Mouse (Mus musculus) intestine, postnatal 0 days (tissue): Measurements from ENCODE around the gene Gars. TPM values are rescaled to one million over a fixed set of nuclear protein-coding genes. Genes with fewer than 3 reads are reported as not detected.
A peak's percentile ranks its signal among the peaks of the same experiment; 100 is the strongest.

Experiments
- ATAC-seq: fragments of 200-750 bp; cut with Nextera tagmentation; 2 replicates; pipeline ENCODE4 v1.8.0; 2017; ENCODE audit warnings: mild to moderate bottlenecking, moderate TSS enrichment, moderate library complexity
- H3K27ac ChIP-seq: fragments of 300-500 bp; sonication (generic); 2 replicates; pipeline ENCODE4 v1.5.1; 2014; ENCODE audit warnings: mild to moderate bottlenecking, low read depth, low read length, moderate library complexity
- H3K27me3 ChIP-seq: fragments of 300-500 bp; sonication (generic); replicated peaks from 2 replicates; pipeline ENCODE4 v1.6.1; 2014; ENCODE audit warnings: low read length, mixed read lengths; ENCODE audit not compliant: control insufficient read depth, insufficient read depth
- H3K36me3 ChIP-seq: fragments of 300-500 bp; sonication (generic); 2 replicates; pipeline ENCODE4 v1.6.1; 2014; ENCODE audit warnings: mild to moderate bottlenecking, moderate library complexity; ENCODE audit not compliant: control insufficient read depth, insufficient read depth
- H3K4me1 ChIP-seq: fragments of 300-500 bp; sonication (generic); replicated peaks from 2 replicates; pipeline ENCODE4 v1.6.1; 2014; ENCODE audit warnings: antibody characterized with exemption, low read length, mixed read lengths; ENCODE audit not compliant: control insufficient read depth, insufficient read depth
- H3K4me2 ChIP-seq: fragments of 300-500 bp; sonication (generic); replicated peaks from 2 replicates; pipeline ENCODE4 v1.6.1; 2014; ENCODE audit warnings: low read depth, mild to moderate bottlenecking, moderate library complexity
- H3K4me3 ChIP-seq: fragments of 300-500 bp; sonication (generic); 2 replicates; pipeline ENCODE4 v1.5.1; 2014; ENCODE audit warnings: low read depth, low read length
- H3K9ac ChIP-seq: fragments of 300-500 bp; sonication (generic); 2 replicates; pipeline ENCODE4 v1.6.1; 2014; ENCODE audit warnings: mild to moderate bottlenecking, low read depth, low read length
- H3K9me3 ChIP-seq: fragments of 300-500 bp; sonication (generic); 2 replicates; pipeline ENCODE4 v1.6.1; 2016; ENCODE audit warnings: mixed run types; ENCODE audit not compliant: control insufficient read depth
- CTCF ChIP-seq: sonication (generic); IDR thresholded peaks from 2 replicates; pipeline ENCODE4 v1.5.1; 2016; ENCODE audit warnings: low read depth, mild to moderate bottlenecking, control low read depth, antibody characterized with exemption, moderate library complexity
- WGBS: fragments of 180-500 bp; shearing (Covaris S2); extraction: QIAGEN DNeasy Blood & Tissue Kit; methylation state at CpG from one replicate; pipeline ENCODE4 v1.1.7; 2014; 5-methylcytosine and 5-hydroxymethylcytosine counted together
- polyA plus RNA-seq: library from polyadenylated mRNA; unstranded; fragments of >200 nt; fragmentation: Nextera tagmentation; extraction: Ambion mirVana; gene quantifications from 2 replicates; pipeline ENCODE4 v1.2.1, GENCODE M21; 2015

The Gars gene
- polyA plus RNA-seq, 1 experiment from 2014 or later: 67.7 TPM

DNA sequence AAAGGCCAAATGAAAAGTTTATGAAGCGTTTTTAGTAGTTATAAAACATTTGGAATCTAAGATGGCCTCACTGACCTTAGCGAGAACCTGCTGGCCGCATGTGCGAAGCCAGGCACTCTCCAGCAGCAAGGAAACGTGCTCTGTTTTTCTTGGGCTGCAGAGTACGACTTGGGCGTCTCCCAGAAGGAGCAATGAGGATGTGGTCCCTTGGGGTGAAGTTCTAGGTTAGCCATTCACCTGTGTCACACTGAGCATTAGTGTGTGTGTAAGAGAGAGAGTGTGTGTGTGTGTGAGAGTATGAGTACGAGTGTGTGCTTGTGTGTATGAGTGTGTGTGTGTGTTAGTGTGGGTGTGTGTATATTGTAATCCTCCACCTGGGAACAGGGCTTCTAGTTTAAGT is 5.4 kb downstream of the Gars start:
- H3K4me3 ChIP-seq: no peak overlapping the region
- no peak overlapping the region for H3K27ac ChIP-seq
- H3K27me3 ChIP-seq: no peaks in the 10 kb centered on the region
- peaks cover 14% of the 10 kb centered on the region for H3K36me3 ChIP-seq
- H3K4me1 ChIP-seq: 0 out of 2 replicates have a peak, but pooled peaks cover 5% of the 10 kb centered on the region
- peak; percentile 56; the same call in 1 of the 2 replicates for ATAC-seq
- no peak overlapping the region for H3K9ac ChIP-seq
- 51% methylated on average over 8 of the region's 8 CpGs for WGBS
- H3K4me2 ChIP-seq: no peak overlapping the region
- no peak for TF ChIP-seq CTCF
- no peaks in the 10 kb centered on the region for H3K9me3 ChIP-seq

DNA sequence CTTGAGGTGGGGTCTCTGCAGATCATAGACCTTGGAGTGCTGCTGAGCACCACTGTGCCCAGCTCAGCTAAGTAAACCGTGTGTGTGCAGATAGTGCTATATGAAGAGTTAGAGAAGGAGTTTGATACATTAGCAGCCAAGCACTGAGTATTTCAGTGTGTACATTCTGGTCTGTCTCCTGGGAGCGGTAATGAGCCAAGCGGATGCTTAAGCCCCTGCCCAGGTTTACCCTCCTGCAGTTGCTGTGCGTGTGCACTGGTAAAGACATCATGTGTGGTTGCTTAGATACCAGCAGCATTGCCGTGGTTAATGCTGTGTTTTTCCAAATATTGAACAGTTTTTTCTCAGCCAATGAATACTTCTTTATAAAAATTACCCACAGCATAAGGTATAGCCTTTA is 6.7 kb downstream of the Gars start:
- Histone ChIP-seq H3K27ac (no peak overlapping the region), H3K4me3 (no peak overlapping the region), H3K9me3 (no peaks in the 10 kb centered on the region), H3K9ac (no peak overlapping the region), H3K36me3 (peaks cover 25% of the 10 kb centered on the region), H3K4me1 (0 out of 2 replicates have a peak, but pooled peaks cover 5% of the 10 kb centered on the region), H3K4me2 (no peak overlapping the region), H3K27me3 (no peaks in the 10 kb centered on the region)
- no peak for ATAC-seq
- no peak for TF ChIP-seq CTCF
- WGBS: 69% methylated on average over 5 of the region's 5 CpGs

DNA sequence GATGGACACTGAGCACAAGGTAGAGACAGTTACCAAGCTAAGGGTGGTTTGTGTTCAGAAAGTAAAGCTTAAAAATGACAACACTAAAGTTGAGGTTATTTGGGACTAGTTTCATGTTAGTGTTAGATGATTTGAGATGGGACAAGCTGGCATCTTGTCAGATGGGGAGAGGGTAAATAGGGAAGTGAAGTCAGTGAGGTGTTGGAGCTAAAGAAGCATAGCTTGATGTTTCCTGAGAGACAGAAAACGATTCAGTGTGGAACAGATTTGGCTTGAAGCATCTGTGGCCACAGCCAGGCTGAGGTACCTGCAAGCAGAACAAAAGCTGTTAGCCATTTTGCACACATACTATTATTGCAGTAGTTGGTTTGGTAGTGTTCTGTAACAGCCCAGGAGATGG is 7.5 kb downstream of the Gars start:
- Histone ChIP-seq H3K36me3 (peaks cover 33% of the 10 kb centered on the region), H3K9ac (no peak overlapping the region), H3K9me3 (no peaks in the 10 kb centered on the region), H3K4me1 (0 out of 2 replicates have a peak, but pooled peaks cover 5% of the 10 kb centered on the region), H3K4me2 (no peak overlapping the region), H3K27ac (no peak overlapping the region), H3K4me3 (no peak overlapping the region), H3K27me3 (no peaks in the 10 kb centered on the region)
- 70% methylated on average over 1 of the region's 1 CpGs for WGBS
- TF ChIP-seq CTCF: no peak
- ATAC-seq: no peak

- TF ChIP-seq CTCF: no peak
- 92% methylated on average over 10 of the region's 10 CpGs for WGBS
- H3K4me3 ChIP-seq: no peak overlapping the region
- H3K4me2 ChIP-seq: no peak overlapping the region
- H3K9ac ChIP-seq: no peak overlapping the region
- H3K4me1 ChIP-seq: no peaks in the 10 kb centered on the region
- ATAC-seq: no peak
- no peak overlapping the region for H3K27ac ChIP-seq
- H3K9me3 ChIP-seq: no peaks in the 10 kb centered on the region
- no peaks in the 10 kb centered on the region for H3K27me3 ChIP-seq
- H3K36me3 ChIP-seq: peaks cover 58% of the 10 kb centered on the region
Observed at GRCm38 (mm10) chr6:55049186-55049585, 11.4 kb downstream of the Gars start.

- Histone ChIP-seq H3K9me3 (no peaks in the 10 kb centered on the region), H3K4me1 (no peaks in the 10 kb centered on the region), H3K27ac (no peak overlapping the region), H3K9ac (no peak overlapping the region), H3K36me3 (peaks cover 70% of the 10 kb centered on the region), H3K4me3 (no peak overlapping the region), H3K4me2 (no peak overlapping the region), H3K27me3 (no peaks in the 10 kb centered on the region)
- 92% methylated on average over 4 of the region's 4 CpGs for WGBS
- no peak for ATAC-seq
- no peak for TF ChIP-seq CTCF
Observed at GRCm38 (mm10) chr6:55054491-55054890, 16.7 kb downstream of the Gars start.

DNA sequence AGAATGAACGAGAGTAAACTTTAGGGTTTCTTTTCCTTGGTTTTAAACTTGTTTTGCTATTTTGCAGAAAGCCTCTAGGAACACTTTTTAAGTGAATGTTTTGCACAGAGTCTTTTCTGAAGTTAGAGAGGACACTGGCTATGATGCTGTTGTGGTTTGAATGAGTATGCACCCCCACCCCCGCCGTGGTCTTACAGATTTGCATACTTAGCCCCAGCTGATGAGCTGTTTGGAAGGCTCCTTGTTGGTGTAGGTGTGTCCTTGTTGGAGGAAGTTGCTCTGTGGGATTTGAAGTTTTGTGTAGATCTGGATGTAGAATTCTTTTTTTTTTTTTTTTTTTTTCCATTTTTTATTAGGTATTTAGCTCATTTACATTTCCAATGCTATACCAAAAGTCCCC is 19.6 kb downstream of the Gars start:
- Histone ChIP-seq H3K9ac (no peak overlapping the region), H3K4me1 (no peaks in the 10 kb centered on the region), H3K36me3 (peaks cover 70% of the 10 kb centered on the region), H3K4me2 (no peak overlapping the region), H3K9me3 (no peaks in the 10 kb centered on the region), H3K4me3 (no peak overlapping the region), H3K27ac (no peak overlapping the region), H3K27me3 (no peaks in the 10 kb centered on the region)
- no peak for ATAC-seq
- 94% methylated on average over 3 of the region's 3 CpGs for WGBS
- TF ChIP-seq CTCF: no peak
